Mouse (Mus musculus) left cerebral cortex, adult 18-20 months (tissue): Measurements from ENCODE around the gene Olfr479. TPM values are rescaled to one million over a fixed set of nuclear protein-coding genes. Genes with fewer than 3 reads are reported as not detected.
"Not testable (repeated sequence)": the region's sequence is repeated elsewhere in the genome, so short reads cannot be mapped to it uniquely, and the experiment has no call there.

Source experiments
- DNase-seq, 2 experiments: peaks; one replicate each; pipeline ENCODE4 v3.0.0; 2021 to 2022; ENCODE audit warnings: low spot score in 2 of 2, mixed read lengths in 1 of 2
- long read RNA-seq, 2 experiments: library from polyadenylated mRNA; stranded (forward); transcript quantifications; one replicate each; pipeline ENCODE4 v2.0.0; 2021
- total RNA-seq, 2 experiments: library from RNA; stranded (reverse); gene quantifications; 2 replicates each; pipeline ENCODE4 v1.2.3; 2021

The Olfr479 gene
- not detected for total RNA-seq
- long read RNA-seq, experiment 1: 0 reads
- long read RNA-seq, experiment 2: 0 reads

DNA sequence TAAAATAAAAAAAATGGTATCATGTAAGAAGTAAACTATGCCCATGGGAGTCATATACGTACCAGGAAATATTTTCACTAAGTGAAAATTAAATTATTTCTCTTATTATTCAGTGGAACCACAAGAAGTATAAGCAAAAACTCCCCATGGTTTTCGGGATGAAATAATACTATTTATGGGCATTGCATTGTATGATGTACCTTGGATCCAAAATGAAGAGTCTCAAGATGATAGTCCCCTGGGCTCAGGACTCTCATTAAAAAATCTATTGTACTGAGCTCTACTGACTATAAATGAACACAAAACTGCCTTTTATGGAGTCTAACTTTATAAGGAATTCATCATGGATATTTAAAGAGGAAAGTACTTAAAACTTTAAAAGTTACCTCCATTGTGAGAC is at the start of gene Olfr479:
Gene Olfr479 (plus strand): TSS at position 301 of the 400 bp plus-strand sequence.
- no peak for DNase-seq

GRCm38 (mm10) chr7:108014256-108014655 is 36.2 kb upstream of the Olfr479 start:
- not testable (repeated sequence) for DNase-seq

GRCm38 (mm10) chr7:108033889-108034288 is 16.6 kb upstream of the Olfr479 start, which contains the start of gene Olfr478:
Gene Olfr478, minus strand, starts transcription at chr7:108033989.
- no peak for DNase-seq

DNA sequence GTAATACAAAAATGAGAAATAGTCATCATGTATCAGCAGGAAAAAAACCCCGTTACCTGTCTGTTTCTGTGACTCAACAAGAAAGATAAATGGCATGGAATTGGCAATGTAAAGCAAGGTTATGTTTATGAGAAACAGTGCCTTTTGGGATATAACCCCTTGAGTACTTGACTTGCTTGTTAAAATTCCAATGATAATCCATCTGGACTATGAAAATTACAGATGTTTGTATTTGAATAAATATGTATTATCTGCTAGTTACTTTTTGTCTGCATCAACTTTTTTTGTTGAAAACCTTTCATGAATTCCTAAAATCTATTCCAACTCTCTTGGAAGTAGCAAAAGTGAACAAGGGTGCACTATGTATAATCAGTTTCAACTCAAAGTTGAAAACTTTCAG is 16.8 kb downstream of the Olfr479 start, which contains the start of gene Olfr480:
Gene Olfr480 (minus strand): TSS at position 101 of the 400 bp plus-strand sequence.
- no peak for DNase-seq

DNA sequence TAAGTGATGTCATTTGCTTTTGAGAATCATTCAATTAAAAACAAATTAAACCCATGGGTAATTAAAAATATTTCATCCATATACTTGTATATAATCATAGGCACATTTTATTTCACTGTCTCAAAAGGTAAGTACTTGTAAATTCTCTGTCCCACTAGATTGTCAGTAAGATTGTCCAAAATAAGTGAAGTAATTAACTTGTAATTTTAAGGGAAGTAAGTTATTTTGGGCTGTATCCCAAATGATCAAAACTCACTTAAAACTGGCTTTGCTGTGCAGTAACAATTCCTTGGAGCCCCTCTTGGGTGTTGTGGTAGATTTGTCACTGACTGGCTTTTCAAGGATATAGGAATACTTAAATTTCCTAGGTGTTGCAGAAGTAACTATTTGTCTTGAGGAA is 29.1 kb downstream of the Olfr479 start, which contains the start of gene Olfr481:
Gene Olfr481 (plus strand): TSS at position 301 of the 400 bp plus-strand sequence.
- DNase-seq: no peak

- no peak for DNase-seq
Measured at GRCm38 (mm10) chr7:108097486-108097885, 47.0 kb downstream of the Olfr479 start, which contains the start of gene Olfr482. Gene Olfr482, minus strand, starts transcription at chr7:108097586.

GRCm38 (mm10) chr7:108100549-108100948 is 50.1 kb downstream of the Olfr479 start, which contains the start of gene Olfr483:
Gene Olfr483, plus strand, starts transcription at chr7:108100849.
- DNase-seq: no peak

Other genes with a start within 250 kb of the Olfr479 start
- gene Ovch2, start 249.5 kb upstream of the Olfr479 start, total RNA-seq: not detected
- not detected for gene Olfr467, start 238.4 kb upstream of the Olfr479 start, total RNA-seq
- gene Olfr469, start 225.2 kb upstream of the Olfr479 start, total RNA-seq: not detected
- gene Olfr470, start 203.2 kb upstream of the Olfr479 start, total RNA-seq: not detected
- not detected for gene Olfr472, start 152.8 kb upstream of the Olfr479 start, total RNA-seq
- not detected for gene Olfr473, start 120.2 kb upstream of the Olfr479 start, total RNA-seq
- not detected for gene Olfr474, start 96.0 kb upstream of the Olfr479 start, total RNA-seq
- gene Olfr476, start 85.9 kb upstream of the Olfr479 start, total RNA-seq: not detected
- not detected for gene Olfr477, start 64.0 kb upstream of the Olfr479 start, total RNA-seq
- gene Olfr478, start 16.7 kb upstream of the Olfr479 start, total RNA-seq: not detected
- gene Olfr480, start 16.7 kb downstream of the Olfr479 start, total RNA-seq: not detected
- not detected for gene Olfr481, start 29.2 kb downstream of the Olfr479 start, total RNA-seq
- 1 to 10 TPM; 2.4 to 2.6 TPM for gene Olfr482, start 46.9 kb downstream of the Olfr479 start, total RNA-seq
- gene Olfr483, start 50.2 kb downstream of the Olfr479 start, total RNA-seq: not detected
- gene Olfr484, start 76.8 kb downstream of the Olfr479 start, total RNA-seq: not detected
- gene Olfr485, start 109.2 kb downstream of the Olfr479 start, total RNA-seq: not detected
- not detected for gene Olfr486, start 122.0 kb downstream of the Olfr479 start, total RNA-seq
- gene Olfr487, start 163.9 kb downstream of the Olfr479 start, total RNA-seq: not detected
- not detected for gene Olfr488, start 207.7 kb downstream of the Olfr479 start, total RNA-seq
- not detected for gene Olfr490, start 238.2 kb downstream of the Olfr479 start, total RNA-seq